Mouse (Mus musculus): ENCODE results near the gene Lrguk. TPM values are rescaled to one million over a fixed set of nuclear protein-coding genes. Genes with fewer than 3 reads are reported as not detected.
A peak's percentile ranks its signal among the peaks of the same experiment; 100 is the strongest.

The Lrguk gene
- total and polyA plus RNA-seq, 3 experiments, result 0.12 to 1.6 TPM; not detected in 1

DNA sequence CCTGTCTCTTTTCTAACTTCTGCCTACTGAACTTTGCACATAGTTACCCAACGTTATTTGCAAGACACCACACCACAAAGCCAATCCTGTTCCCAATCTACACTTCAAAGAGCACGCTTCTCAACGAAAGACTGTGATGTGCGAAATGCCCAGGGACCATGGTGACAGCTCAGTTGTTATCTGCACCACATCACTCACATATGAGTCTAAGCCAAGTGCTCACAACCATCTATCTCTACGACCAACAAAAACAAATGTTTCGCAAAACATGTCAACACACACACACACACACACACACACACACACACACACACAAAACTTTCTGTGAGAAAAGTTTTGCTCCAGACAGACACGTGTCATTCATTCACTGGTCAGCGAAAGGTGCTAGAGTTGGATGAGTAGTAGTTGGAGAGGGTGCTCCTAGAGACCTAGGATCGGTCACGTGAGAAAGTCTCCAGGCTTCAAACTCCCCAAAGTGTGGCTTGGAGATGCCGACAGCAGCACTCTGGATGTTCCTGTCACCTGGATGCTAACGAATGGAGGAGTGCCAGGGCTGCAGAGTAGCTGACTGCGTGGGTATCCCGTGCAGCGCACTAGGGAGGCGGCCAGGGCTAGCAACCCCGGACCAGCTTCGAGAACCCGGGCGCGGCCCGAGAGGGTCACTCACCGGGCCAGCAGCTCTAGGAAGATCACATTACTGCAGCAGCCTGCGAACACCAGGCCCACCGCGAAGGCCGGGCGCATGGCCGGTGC, 147.0 kb downstream of the Lrguk start:
- peak overlapping the region; percentile 59 to 92 for H3K4me3 ChIP-seq (ENCODE audit: control insufficient read depth in 1 of 2, insufficient read depth in 1 of 2, low read depth in 2 of 2, low read length in 2 of 2)
- no peaks in the 10 kb centered on the region for H3K9me3 ChIP-seq (replicated peaks; ENCODE audit: insufficient read depth, low read length)
- DNase-seq (ENCODE audit: low read depth, low spot score), result peak; percentile 67
- H3K27ac ChIP-seq (ENCODE audit: control insufficient read depth, low read depth, low read length), result peak overlapping the region; percentile 34; the same call in 1 of the 2 replicates
- peaks cover 5 to 20% of the 10 kb centered on the region in 2 experiments for H3K4me1 ChIP-seq (ENCODE audit: control insufficient read depth in 1 of 2, insufficient read depth in 2 of 2, low read length in 2 of 2)
- H3K9ac ChIP-seq (ENCODE audit: control insufficient read depth, low read depth, low read length, poor library complexity, severe bottlenecking), result peak overlapping the region; percentile 88
- no peaks in the 10 kb centered on the region for H3K27me3 ChIP-seq (ENCODE audit: control insufficient read depth in 1 of 2, insufficient read depth in 2 of 2, low read length in 2 of 2)
- TF ChIP-seq JUND (IDR thresholded peaks at IDR 0.05; ENCODE audit: low read depth, low read length) (no peak), RCOR1 (IDR thresholded peaks at IDR 0.05; ENCODE audit: low read depth, low read length) (no peak), BHLHE40 (IDR thresholded peaks at IDR 0.05; ENCODE audit: borderline replicate concordance, low read depth, low read length) (peak; percentile 82; the same call in 1 of the 2 replicates), SIN3A (IDR thresholded peaks at IDR 0.05; ENCODE audit: low read length) (0 out of 2 replicates have a peak, but pooled peaks have one; percentile 15), SMC3 (IDR thresholded peaks at IDR 0.05; ENCODE audit: low read depth, low read length) (no peak), MAX (IDR thresholded peaks at IDR 0.05; ENCODE audit: low read length) (peak; percentile 59), MYC (IDR thresholded peaks at IDR 0.05; ENCODE audit: low read depth, low read length) (no peak), USF1 (IDR thresholded peaks at IDR 0.05; ENCODE audit: low read depth, low read length) (peak; percentile 76), POLR2A (IDR thresholded peaks at IDR 0.05; ENCODE audit: control insufficient read depth in 1 of 2, insufficient read depth in 1 of 2, low read depth in 1 of 2, low read length in 2 of 2, poor library complexity in 1 of 2) (0 out of 4 replicates have a peak, but pooled peaks of 1 of the 2 experiments have one; percentile 79), MXI1 (IDR thresholded peaks at IDR 0.05; ENCODE audit: low read depth, low read length) (peak; percentile 30)
- H3K79me2 ChIP-seq (ENCODE audit: control insufficient read depth, insufficient read depth, low read length, poor library complexity), result peaks cover 7% of the 10 kb centered on the region; the same call in 1 of the 2 replicates
- peaks cover 0 to 14% of the 10 kb centered on the region in 2 experiments; a peak in 2 of 4 replicates for H3K36me3 ChIP-seq (ENCODE audit: control insufficient read depth in 1 of 2, insufficient read depth in 2 of 2, low read length in 2 of 2)

DNA sequence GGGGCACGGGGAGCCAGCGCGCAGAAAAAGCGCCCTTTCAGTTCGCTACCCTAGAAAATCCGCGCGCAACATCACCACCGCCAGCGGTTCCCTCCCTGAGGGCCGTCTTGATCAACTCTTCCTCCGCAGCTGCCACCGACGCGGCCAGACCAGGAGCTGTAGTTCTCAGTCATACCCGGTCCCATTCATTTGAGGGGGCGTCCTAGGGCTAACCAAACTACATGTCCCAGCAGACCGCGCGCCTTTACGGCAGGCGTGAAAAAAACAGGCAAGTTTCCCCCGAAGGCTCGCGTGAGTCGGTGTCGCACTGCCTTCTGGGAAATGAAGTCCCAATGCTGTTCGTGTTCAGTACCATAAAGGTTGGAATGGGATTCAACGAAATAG, 147.6 kb downstream of the Lrguk start, which contains the start of gene Slc35b4:
Gene Slc35b4 (minus strand): TSS at position 248 of the 384 bp plus-strand sequence.
- peak within 1 kb of the TSS; percentile 34; the same call in 1 of the 2 replicates for H3K27ac ChIP-seq (ENCODE audit: control insufficient read depth, low read depth, low read length)
- H3K9ac ChIP-seq (ENCODE audit: control insufficient read depth, low read depth, low read length, poor library complexity, severe bottlenecking), result peak within 1 kb of the TSS; percentile 88
- peaks cover 7% of the 10 kb centered on the region; the same call in 1 of the 2 replicates for H3K79me2 ChIP-seq (ENCODE audit: control insufficient read depth, insufficient read depth, low read length, poor library complexity)
- peak; percentile 98 for DNase-seq (ENCODE audit: low read depth, low spot score)
- TF ChIP-seq MAFK (IDR thresholded peaks at IDR 0.05; ENCODE audit: borderline replicate concordance, low read depth, low read length) (no peak), MEF2A (IDR thresholded peaks at IDR 0.05; ENCODE audit: extremely low read depth, insufficient replicate concordance, low read depth, low read length, poor library complexity, severe bottlenecking) (no peak), NELFE (IDR thresholded peaks at IDR 0.05; ENCODE audit: low read depth, low read length) (peak; percentile 65; the same call in 1 of the 2 replicates), CTCF (IDR thresholded peaks at IDR 0.05 in 2 of 3, conservative IDR thresholded peaks at IDR 0.05 in 1 of 3; ENCODE audit: control insufficient read depth in 1 of 3, insufficient read depth in 1 of 3, low read depth in 2 of 3, low read length in 3 of 3, poor library complexity in 1 of 3, severe bottlenecking in 1 of 3) (no peak), SIN3A (IDR thresholded peaks at IDR 0.05; ENCODE audit: low read length) (peak; percentile 80), BHLHE40 (IDR thresholded peaks at IDR 0.05; ENCODE audit: borderline replicate concordance, low read depth, low read length) (peak; percentile 22; the same call in 1 of the 2 replicates), POLR2A (IDR thresholded peaks at IDR 0.05; ENCODE audit: control insufficient read depth in 1 of 2, insufficient read depth in 1 of 2, low read depth in 1 of 2, low read length in 2 of 2, poor library complexity in 1 of 2) (peak in 1 of 2 experiments; percentile 75; a peak in 3 of 4 replicates), JUND (IDR thresholded peaks at IDR 0.05; ENCODE audit: low read depth, low read length) (no peak), POLR2AphosphoS2 (IDR thresholded peaks at IDR 0.05; ENCODE audit: low read length) (no peak), NRF1 (IDR thresholded peaks at IDR 0.05; ENCODE audit: insufficient read depth, low read depth, low read length, poor library complexity, severe bottlenecking) (peak; percentile 50; the same call in 1 of the 2 replicates), MAX (IDR thresholded peaks at IDR 0.05; ENCODE audit: low read length) (no peak), MXI1 (IDR thresholded peaks at IDR 0.05; ENCODE audit: low read depth, low read length) (peak; percentile 70), TCF12 (IDR thresholded peaks at IDR 0.05; ENCODE audit: low read depth, low read length) (no peak; the same call in 1 of the 2 replicates), HCFC1 (IDR thresholded peaks at IDR 0.05; ENCODE audit: low read depth, low read length) (peak; percentile 99), TAL1 (IDR thresholded peaks at IDR 0.05; ENCODE audit: low read length) (no peak), MYC (IDR thresholded peaks at IDR 0.05; ENCODE audit: low read depth, low read length) (no peak), CHD2 (IDR thresholded peaks at IDR 0.05; ENCODE audit: low read length) (peak; percentile 100), ELF1 (IDR thresholded peaks at IDR 0.05; ENCODE audit: low read depth, low read length) (peak; percentile 68), KAT2A (conservative IDR thresholded peaks at IDR 0.05; ENCODE audit: low read depth, low read length) (peak; percentile 98), ZC3H11A (IDR thresholded peaks at IDR 0.05; ENCODE audit: low read depth, low read length) (no peak), MAZ (IDR thresholded peaks at IDR 0.05; ENCODE audit: low read depth, low read length) (no peak), ZNF384 (IDR thresholded peaks at IDR 0.05; ENCODE audit: low read depth, low read length) (peak; percentile 99)
- no peaks in the 10 kb centered on the region for H3K9me3 ChIP-seq (replicated peaks; ENCODE audit: insufficient read depth, low read length)
- H3K36me3 ChIP-seq (ENCODE audit: control insufficient read depth in 1 of 2, insufficient read depth in 2 of 2, low read length in 2 of 2), result peaks cover 0 to 14% of the 10 kb centered on the region in 2 experiments; a peak in 2 of 4 replicates
- H3K4me3 ChIP-seq (ENCODE audit: control insufficient read depth in 1 of 2, insufficient read depth in 1 of 2, low read depth in 2 of 2, low read length in 2 of 2), result peak within 1 kb of the TSS; percentile 59 to 92
- H3K27me3 ChIP-seq (ENCODE audit: control insufficient read depth in 1 of 2, insufficient read depth in 2 of 2, low read length in 2 of 2), result no peaks in the 10 kb centered on the region
- peaks cover 5 to 24% of the 10 kb centered on the region in 2 experiments for H3K4me1 ChIP-seq (ENCODE audit: control insufficient read depth in 1 of 2, insufficient read depth in 2 of 2, low read length in 2 of 2)
